Mouse (Mus musculus): Measurements from ENCODE around the gene Nipbl.
A peak's percentile ranks its signal among the peaks of the same experiment; 100 is the strongest.

Nipbl gene

DNA sequence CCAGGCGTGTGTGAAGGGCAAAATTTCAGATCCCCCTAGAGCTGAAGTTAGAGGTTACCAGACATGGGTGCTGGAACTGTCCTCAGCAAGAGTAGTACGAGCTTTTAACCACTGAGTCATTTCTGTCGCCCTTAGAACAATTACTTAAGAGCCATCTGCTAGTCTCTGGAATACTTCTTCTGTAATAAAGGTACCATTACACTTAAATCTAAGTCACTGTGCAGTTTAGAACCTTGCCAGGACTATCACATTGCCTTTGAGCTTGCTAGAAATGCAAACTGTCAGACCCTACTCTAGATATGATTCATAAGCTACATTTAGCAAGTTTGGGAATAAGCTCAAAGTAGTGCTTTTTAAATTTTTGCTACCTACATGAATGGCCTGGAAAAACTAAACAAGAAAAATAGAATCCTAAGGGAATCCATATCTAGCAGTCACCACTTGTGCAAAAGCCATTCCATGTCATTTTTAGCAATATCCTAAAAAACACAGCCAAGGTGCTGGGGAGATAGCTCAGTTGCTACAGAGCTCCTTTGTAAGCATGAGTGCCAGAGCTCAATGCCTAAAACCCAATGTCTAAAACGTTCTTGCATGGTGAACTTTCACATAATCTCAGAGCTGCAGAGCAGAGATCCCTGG, 27.6 kb downstream of the Nipbl start:
- no peak for DNase-seq (ENCODE audit: low read depth)

DNA sequence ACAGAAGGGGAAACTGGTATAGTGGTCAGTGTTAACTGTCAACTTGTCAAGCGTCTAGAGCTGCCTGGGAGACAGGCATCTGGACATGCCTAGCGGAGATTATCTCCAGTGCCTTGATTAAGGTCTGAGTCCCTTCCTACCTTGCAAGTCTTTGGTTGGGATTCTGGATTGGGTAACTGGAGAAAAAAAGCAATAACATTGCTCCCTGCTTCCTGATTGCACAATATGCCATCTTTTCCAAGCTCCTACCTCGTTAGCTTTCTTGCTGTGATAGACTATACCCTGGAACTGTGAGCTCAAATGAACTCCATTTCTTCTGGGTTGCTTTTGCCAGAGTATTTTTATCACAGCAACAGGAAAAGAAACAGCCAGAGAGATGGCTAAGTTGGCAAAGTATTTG, 30.9 kb downstream of the Nipbl start:
- no peak for DNase-seq (ENCODE audit: low read depth)

DNA sequence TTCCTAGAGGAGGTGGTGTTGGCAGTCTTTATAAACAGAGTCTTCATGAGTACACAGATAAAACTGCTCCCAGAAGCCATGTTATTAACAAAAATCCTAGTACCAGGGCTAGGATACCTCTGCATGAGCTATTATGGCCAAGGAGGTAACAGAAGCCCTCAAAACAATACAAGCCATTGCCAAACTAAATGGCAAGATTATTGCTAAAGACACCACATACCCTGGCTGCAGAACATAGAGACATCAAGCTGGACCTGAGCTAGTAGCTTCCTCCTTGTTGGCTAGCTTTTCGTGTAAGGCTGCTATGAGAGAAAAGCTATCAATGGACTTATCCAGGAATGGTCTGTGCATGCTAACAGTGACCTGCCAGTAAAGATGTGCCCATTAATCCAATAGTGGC, 32.4 kb downstream of the Nipbl start:
- DNase-seq (ENCODE audit: low read depth), result no peak

DNA sequence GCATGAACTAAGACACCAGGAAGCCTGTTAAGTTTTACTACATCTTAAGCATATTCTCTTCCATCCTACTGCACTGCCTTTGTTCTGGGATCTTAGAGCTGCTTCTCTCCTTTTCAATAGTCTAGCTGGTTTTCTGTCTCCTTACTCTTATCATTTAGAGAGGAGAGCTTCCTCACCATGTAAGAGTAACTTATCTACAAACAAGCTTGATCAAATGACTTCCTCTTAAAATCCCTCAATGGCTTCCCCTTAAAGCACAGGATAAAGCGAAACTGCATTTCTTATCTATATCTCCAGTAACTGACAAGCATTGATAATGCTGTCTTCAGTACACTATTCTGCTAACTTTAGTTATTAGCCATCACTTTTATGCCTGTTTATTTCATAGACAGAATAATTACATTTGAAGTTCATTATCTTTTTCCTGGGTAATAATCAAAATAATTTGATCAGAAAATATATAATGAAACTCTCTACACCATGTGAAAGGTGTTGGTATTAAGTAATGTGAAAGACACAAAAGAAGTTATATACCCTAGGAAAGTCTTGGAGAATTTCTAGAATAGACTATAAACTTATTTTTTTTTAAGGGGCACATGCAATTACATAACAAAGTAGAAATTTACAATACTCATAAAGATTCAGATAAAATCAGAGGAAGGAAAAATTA, 33.0 kb downstream of the Nipbl start:
- DNase-seq (ENCODE audit: low read depth), result peak; percentile 48

DNA sequence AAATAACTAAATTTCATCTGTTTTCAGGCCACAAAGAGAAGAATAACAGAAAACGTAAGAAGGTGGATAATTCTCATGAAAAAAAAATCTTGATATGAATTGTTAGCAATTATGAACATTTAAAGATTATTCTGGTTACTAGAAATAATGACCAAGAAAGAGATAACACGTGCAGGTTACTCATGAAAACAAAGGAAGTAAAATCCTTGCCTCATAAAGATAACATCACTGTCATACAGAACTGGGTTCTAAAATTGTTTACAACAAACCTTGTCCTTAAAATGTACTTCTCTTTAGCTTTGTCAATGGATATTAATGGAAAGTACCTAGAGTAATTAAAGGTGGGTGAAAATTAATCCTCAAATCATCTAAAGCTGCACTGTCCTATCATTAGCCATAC, 37.2 kb downstream of the Nipbl start:
- no peak for DNase-seq (ENCODE audit: low read depth)

DNA sequence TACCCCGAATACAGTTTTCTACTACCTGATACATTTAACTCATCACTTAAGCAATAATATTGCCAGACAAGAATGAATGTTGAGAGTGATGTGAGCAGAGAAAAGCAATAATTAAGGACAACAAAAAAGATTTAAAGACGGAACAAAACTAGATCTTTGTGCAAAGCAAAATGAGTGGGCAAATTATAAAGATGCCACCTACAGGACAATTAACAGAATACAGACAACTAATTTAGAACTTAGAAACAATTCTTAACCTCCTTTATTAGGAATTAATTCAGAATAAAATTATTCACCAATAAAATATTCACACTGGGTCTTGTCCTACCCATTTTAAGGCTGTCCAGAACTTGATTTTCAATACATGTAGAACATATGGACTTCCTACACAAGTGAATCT, 38.0 kb downstream of the Nipbl start:
- DNase-seq (ENCODE audit: low read depth), result no peak

DNA sequence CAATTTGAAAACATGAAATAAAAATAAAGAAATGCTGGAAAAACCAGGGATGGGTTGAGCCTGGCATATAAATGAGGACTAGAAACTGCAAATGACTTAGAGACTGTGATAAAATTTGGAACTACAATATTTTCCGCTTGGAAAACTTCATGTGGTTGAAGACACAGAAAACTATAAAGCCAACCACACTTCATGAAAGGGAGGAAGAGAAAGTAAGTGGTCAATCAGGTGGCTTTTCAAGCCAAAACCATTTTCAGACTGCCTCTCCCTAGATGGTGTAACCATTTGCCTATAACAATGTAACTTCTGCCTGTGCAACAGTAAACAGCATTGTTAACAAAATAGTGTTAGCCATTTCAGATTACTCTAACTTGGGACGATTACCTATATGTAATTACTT, 41.7 kb downstream of the Nipbl start:
- no peak for DNase-seq (ENCODE audit: low read depth)

DNA sequence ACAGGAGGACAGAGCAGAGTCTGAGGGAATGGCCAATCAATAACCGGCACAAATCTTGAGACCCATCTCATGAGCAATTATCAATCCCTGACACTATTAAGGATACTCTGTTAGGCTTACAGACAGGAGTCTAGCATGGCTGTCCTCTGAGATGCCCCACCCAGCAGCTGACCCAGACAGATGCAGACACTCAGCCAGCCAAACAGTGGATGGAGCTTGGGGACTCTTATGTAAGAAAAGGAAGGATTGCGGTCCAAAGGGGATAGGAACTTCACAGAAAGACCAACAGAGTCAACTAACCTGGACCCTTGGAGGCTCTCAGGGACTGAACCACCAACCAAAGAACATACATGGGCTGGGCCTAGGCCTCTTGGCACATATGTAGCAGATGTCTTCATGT, 42.7 kb downstream of the Nipbl start:
- DNase-seq (ENCODE audit: low read depth), result no peak

DNA sequence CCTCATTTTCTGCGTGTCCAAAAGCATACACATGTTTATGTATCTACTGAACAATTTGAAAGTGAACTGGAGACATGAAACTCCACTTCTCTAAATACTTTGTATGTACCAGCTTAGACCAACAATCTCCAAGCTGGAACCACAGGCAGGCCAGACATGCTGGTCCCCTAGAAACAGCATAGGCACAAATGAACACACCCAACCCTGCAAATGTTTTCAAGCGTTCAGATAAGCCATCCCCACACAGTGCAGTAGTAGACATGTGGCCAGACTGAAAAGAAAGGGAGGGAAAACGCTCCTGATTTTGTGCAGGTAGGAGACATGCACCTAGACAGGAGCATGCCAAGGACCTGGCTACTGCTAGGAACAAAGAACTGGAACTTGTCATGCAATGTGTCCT, 52.5 kb downstream of the Nipbl start:
- no peak for DNase-seq (ENCODE audit: low read depth)

DNA sequence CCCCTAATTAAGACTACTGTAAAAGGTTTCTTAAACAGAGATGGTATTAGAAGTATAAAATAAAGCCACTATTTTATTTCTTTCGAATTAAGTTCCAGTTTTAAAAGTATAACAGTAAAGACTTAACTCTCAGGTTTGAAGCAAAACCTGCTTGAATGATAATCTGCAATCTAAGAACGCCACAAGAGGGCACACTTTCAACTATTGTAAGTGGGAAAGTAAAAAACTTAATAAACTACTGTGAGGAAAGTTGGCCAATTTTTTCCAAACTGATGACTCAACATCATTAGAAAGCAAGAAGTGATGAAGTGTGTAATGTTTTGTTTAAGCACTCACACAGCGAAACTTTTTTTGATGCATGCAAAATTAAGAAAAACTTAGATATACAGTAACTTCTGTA, 62.0 kb downstream of the Nipbl start:
- DNase-seq (ENCODE audit: low read depth), result peak; percentile 49

DNA sequence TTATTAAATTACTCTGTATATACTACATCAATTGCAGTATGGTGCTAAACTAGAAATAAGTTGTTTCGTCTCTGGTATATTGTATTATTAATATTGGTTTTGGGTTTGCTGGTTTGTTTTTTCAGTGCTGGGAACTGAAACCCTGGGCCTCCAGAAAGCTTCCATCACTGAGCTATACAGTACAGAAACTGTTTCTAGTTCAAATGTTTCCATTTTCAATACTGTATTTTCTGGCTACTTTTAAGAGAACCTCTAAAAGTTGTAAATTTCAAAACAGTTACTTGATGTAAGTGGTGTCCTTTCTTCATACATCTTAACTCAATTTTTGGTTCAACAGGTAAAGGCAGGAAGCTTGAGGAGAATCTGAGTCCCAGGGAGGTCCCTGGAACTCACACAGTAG, 68.6 kb downstream of the Nipbl start:
- no peak for DNase-seq (ENCODE audit: low read depth)

DNA sequence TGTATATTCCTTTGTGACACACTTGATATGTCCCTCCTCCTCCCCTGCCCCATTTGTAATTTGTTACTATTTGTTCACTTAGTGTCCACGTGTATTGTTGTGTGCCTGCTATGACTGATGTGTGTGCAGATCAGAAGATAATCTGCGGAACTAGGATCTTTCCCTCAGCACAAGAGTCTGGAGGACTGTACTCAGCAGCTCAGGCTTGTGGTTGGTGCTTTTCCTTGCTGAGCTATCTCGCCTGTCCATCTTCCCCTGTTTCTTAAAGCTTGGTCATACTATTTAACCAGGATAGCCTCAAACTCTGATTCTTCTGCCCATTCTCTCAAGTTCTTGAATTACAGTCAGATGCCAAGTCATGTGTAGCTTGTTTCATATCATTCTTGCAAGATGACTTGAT, 69.5 kb downstream of the Nipbl start:
- DNase-seq (ENCODE audit: low read depth), result no peak

DNA sequence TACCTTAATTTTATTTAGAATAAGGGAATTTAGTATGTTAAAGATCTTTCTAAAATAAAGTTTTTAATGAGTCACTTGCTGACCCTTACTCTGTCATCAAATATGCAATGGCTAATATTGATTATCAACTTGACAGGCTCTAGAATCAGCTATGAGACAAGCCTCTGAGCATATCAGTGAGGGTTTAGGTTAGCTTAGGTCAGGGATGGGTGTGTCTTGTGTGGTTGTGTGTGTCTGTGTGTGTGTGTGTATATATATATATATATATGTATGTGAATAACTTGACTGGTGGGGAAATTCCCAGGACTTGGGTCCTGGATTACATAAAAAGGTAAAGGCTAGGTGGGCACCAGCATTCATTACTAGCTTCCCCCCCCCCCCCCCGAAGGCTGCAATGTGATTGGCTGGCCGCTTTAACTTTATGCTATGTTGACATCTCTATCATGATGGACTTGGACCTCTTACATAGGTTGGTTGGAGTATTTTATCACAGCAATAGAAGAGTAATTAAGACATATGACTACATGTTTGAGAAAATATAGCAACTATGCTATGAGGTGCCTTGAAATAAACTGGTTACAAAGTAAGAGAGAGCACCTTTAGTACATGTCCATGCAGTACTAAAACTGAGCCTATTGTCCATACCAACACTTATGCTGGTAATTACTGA, 97.0 kb downstream of the Nipbl start:
- no peak for DNase-seq (ENCODE audit: low read depth)

DNA sequence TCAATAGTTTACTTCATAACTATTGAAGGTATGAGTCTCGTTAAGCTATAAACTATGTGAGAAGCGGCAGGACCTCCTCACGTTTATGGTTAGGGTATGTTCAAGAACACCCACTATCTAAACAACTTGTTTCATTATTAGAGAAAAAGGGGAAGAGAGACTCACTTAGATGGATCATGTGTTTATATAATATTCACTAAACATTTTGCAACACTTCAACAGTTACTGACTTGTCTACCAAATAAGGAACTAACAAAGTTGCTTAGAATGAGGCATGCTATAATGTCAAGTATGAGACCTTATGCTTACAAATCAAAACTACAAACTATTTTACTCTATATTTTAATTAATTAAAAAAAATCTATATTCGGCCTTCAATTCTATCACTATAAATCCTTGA, 103.7 kb downstream of the Nipbl start:
- no peak for DNase-seq (ENCODE audit: low read depth)

DNA sequence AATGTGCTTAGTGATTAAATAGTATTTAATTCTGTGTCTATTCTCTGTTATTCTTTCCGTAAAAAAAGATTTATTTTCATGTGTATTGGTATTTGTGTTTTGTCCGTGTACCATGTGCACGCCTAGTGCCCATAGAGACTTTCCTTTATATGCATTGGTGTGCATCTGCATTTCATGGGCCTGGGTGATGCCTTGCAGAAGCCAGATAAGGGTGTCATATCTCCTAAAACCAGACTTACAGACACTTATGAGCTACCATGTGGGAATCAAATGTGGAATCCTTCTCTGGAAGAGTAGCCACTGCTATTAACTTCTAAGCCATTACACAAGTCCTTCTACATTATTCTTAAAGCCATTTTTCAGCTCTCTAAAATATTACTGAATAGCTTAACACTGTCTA, 112.7 kb downstream of the Nipbl start:
- peak; percentile 57 for DNase-seq (ENCODE audit: low read depth)

DNA sequence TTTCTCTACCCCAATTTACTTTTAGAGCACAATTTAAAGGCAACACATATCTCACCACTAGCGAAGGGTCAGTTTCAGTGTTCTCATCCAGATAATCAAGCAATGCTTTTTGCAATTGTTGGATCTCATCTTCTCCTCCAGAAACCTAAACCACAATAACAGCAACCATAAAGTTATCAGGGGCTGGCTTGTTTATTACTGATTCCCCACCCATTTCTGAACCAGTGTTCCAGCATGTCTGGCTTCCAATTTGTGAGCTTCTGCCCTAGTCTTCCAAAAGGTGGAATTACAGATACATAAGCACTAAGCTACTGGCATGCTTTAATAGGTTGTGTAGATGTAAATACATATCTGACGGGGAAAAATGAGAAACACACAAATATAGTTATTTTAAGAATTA, 118.6 kb downstream of the Nipbl start:
- no peak for DNase-seq (ENCODE audit: low read depth)

DNA sequence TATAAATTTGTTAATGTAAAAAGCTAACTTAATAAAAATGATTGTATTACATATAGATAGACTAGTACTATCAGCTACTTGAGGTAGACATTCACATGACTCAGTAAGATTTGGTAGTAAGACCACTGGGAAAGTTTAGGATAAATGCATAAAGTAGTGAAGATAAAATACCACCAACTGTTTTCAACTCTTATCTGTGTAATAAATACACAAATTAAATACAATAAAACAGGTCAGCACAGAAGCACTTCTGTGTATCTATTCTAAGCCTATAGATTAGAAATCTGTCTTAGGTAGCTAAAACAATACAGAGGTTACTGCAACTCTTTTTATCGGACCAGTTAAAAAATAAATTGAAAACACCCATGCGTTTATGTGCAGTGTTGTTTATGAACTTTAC, 119.4 kb downstream of the Nipbl start:
- no peak for DNase-seq (ENCODE audit: low read depth)

DNA sequence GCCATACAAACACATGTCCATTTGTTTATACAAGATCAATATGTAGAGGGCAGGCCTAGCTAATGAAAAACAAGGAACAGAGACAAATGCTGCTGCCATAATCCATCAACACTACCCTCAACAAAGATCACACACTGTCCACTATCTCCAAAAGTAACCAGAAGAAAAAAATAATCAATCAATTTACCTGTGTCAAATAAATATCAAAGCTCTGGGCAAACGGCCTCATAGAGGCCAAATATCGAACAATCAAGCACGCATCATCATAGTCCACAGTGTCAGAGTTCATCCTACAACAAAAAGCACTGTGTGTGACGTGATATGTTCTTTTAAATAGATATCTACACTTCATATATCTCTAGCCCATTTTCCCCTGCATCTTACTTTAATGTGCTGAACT, 120.2 kb downstream of the Nipbl start:
- DNase-seq (ENCODE audit: low read depth), result no peak

DNA sequence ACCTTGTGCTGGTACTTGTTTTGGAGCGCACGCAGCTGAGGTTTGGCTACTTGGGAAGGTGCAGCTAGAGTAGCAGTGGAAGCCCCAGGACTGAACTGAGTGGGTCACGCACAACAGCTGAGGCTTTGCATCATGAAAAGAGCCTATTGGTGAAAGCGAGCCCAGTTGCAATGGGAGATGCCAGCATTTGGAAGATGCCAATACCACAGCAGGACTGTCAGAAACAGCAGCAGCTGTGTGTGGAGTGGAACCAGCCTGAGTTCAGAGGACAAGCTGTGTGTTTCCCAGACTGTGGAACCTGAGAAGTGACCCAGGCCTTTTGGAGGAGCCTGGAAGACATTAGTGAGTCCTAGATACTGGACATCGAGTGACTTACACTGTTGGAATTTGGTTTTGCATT, 122.8 kb downstream of the Nipbl start:
- no peak for DNase-seq (ENCODE audit: low read depth)

DNA sequence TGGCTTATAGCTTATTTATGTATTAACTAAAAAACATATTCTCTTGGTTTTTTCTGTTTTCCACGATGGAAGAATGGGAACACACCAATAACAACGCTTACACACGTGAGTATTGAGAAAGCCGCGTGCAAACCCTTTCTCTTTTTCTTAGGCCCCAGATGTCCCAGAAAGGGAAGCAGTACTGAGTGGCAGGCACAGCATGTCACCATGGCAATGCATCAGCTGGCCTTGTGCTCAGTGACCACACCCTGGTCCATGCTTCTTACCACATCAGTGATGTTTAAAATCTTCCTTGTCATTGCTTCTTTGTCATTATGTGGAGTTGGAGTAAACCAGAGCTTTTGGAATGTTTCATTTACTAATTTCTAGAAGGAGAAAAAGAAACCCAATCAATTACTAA, 125.1 kb downstream of the Nipbl start:
- no peak for DNase-seq (ENCODE audit: low read depth)

DNA sequence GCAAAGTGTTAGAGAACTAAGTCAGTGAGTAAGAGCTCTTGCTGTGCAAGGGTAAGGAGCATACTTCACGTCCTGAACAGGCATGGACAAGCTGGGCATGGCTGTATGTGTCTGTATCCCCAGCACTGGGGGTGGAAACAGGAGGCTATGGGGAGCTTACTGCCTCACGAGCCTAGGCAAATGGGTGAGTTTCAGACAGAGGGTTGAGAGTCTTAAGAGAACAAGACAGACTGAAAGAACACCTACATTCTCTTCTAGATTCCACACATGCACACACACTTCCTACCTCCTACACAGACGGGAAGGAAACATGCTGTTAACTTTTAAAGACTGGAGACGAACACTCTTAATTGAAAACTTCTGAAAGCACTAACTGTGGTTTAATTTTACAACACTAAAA, 126.9 kb downstream of the Nipbl start:
- DNase-seq (ENCODE audit: low read depth), result no peak

DNA sequence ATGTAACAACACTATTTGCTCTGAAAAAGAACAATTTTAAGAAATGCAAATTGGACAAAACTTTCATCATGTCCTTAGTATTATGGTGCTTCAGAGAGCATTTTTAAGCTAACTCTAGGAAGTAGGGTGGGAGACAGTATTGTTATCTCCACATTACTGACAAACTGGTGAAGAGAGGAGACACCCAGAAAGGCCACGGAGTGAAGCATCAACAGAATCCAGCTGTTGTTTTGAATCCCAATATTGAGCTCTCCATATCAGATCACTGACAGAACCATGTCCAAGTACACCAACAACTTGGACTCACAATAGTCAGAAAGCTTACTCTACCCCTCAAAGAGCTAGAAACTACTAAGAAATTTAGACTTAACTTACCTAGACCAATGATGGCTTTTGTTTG, 138.8 kb downstream of the Nipbl start:
- DNase-seq (ENCODE audit: low read depth), result no peak

DNA sequence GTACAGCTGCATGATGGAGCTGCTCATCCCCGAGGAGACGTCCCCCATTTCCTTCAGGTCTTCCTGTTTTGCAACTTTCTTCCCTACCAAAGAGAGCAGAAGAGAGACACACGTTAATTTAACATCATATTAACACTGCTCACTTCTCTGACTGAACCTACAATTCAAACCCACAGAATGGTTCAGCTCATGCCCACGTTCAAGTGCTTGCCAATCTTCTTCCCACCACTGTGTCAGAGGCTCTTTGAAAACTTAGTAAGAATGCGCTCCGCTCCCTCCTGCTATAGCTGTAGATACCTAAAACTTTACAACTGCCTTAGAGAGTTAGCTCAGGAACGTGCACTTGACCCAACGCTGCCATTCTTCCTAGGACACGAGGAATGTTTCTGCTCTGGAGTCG, 141.3 kb downstream of the Nipbl start:
- no peak for DNase-seq (ENCODE audit: low read depth)

DNA sequence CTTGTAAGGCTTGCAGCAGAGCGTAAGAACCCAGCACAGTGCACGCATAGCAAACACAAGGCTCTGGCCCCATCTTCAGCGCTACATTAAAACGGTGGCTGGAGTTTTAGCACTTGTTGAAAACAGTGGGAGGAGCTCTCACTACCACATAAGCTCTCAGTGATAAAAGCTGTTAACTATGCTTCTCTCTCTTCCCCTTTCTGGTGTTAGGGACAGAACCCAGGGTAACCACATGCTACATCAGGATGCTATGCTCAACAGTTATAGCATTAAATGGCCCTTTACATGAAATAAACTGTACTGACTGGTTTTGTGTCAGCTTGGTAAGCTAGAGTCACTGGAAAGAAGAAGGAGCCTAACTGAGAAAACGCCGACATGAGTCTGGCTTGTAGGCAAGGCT, 150.1 kb downstream of the Nipbl start:
- no peak for DNase-seq (ENCODE audit: low read depth)

Measured in c-Kit-positive CD71-positive TER-119-negative erythroid progenitor cells, embryonic 14.5 days (primary cell).